Mouse (Mus musculus): Measurements from ENCODE around the gene Gns. TPM values are rescaled to one million over a fixed set of nuclear protein-coding genes. Genes with fewer than 3 reads are reported as not detected.

Gene Gns
- polyA plus RNA-seq, 1 experiment from 2014 or later, result 41.4 TPM

GRCm38 (mm10) chr10:121360358-121360757 lies 4.5 kb upstream of the Gns start:
- no peaks in the 10 kb centered on the region for H3K27me3 ChIP-seq (replicated peaks; ENCODE audit: insufficient read depth, low read length)
- TF ChIP-seq CTCF (IDR thresholded peaks at IDR 0.05), result no peak
- no peak for TF ChIP-seq EP300 (IDR thresholded peaks at IDR 0.05)
- no peaks in the 10 kb centered on the region for H3K36me3 ChIP-seq (ENCODE audit: insufficient read depth, low read length)
- no peak overlapping the region for H3K4me2 ChIP-seq (replicated peaks; ENCODE audit: low read depth, low read length)
- H3K4me3 ChIP-seq (ENCODE audit: low read depth, low read length), result no peak overlapping the region
- H3K9ac ChIP-seq (replicated peaks; ENCODE audit: low read depth), result no peak overlapping the region
- no peaks in the 10 kb centered on the region for H3K9me3 ChIP-seq (ENCODE audit: low read length)
- no peak for ATAC-seq
- WGBS, result 92% methylated on average over 2 of the region's 2 CpGs
- peaks cover 4% of the 10 kb centered on the region; the same call in 1 of the 2 replicates for H3K4me1 ChIP-seq (ENCODE audit: insufficient read depth, low read depth, low read length)
- H3K27ac ChIP-seq (ENCODE audit: low read length), result no peak overlapping the region
- DNase-seq (ENCODE audit: low spot score), result no peak

GRCm38 (mm10) chr10:121363201-121363600 lies 1.7 kb upstream of the Gns start:
- 81% methylated on average over 8 of the region's 8 CpGs for WGBS
- no peak overlapping the region for H3K4me3 ChIP-seq (ENCODE audit: low read depth, low read length)
- H3K9ac ChIP-seq (replicated peaks; ENCODE audit: low read depth), result no peak overlapping the region
- H3K4me2 ChIP-seq (replicated peaks; ENCODE audit: low read depth, low read length), result no peak overlapping the region
- H3K27ac ChIP-seq (ENCODE audit: low read length), result no peak overlapping the region
- ATAC-seq (no peak), DNase-seq (ENCODE audit: low spot score) (no peak)
- H3K36me3 ChIP-seq (ENCODE audit: insufficient read depth, low read length), result no peaks in the 10 kb centered on the region
- H3K4me1 ChIP-seq (ENCODE audit: insufficient read depth, low read depth, low read length), result peaks cover 8% of the 10 kb centered on the region; the same call in 1 of the 2 replicates
- H3K27me3 ChIP-seq (replicated peaks; ENCODE audit: insufficient read depth, low read length), result no peaks in the 10 kb centered on the region
- TF ChIP-seq CTCF (IDR thresholded peaks at IDR 0.05), result no peak
- no peak for TF ChIP-seq EP300 (IDR thresholded peaks at IDR 0.05)
- no peaks in the 10 kb centered on the region for H3K9me3 ChIP-seq (ENCODE audit: low read length)

DNA sequence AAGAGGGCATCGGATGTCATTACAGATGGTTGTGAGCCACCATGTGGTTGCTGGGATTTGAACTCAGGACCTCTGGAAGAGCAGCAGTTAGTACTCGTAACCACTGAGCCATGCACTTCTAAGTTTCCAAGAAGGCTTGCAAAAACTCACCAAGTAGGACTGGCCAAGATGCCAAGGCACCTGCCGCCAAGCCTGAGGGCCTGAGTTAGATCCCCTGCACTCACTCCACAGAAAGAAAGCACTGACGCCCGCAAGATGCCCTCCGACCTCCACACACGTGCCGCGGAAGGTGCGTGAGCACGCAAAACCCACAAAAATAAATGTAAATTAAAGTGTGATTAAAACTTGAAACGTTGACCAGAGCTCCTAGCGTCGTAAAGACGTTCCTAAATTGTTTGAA lies 584 bp upstream of the Gns start:
- H3K9ac ChIP-seq (replicated peaks; ENCODE audit: low read depth), result no peak overlapping the region
- ATAC-seq (no peak), DNase-seq (ENCODE audit: low spot score) (no peak)
- H3K4me2 ChIP-seq (replicated peaks; ENCODE audit: low read depth, low read length), result peak overlapping the region; percentile 88
- H3K4me1 ChIP-seq (ENCODE audit: insufficient read depth, low read depth, low read length), result peaks cover 8% of the 10 kb centered on the region; the same call in 1 of the 2 replicates
- no peaks in the 10 kb centered on the region for H3K36me3 ChIP-seq (ENCODE audit: insufficient read depth, low read length)
- H3K4me3 ChIP-seq (ENCODE audit: low read depth, low read length), result peak overlapping the region; percentile 89
- H3K27ac ChIP-seq (ENCODE audit: low read length), result no peak overlapping the region
- 22% methylated on average over 15 of the region's 15 CpGs for WGBS
- no peaks in the 10 kb centered on the region for H3K27me3 ChIP-seq (replicated peaks; ENCODE audit: insufficient read depth, low read length)
- no peaks in the 10 kb centered on the region for H3K9me3 ChIP-seq (ENCODE audit: low read length)
- no peak for TF ChIP-seq CTCF (IDR thresholded peaks at IDR 0.05)
- no peak for TF ChIP-seq EP300 (IDR thresholded peaks at IDR 0.05)

GRCm38 (mm10) chr10:121365781-121366272 lies 937 bp downstream of the Gns start:
- peaks cover 8% of the 10 kb centered on the region; the same call in 1 of the 2 replicates for H3K4me1 ChIP-seq (ENCODE audit: insufficient read depth, low read depth, low read length)
- peak overlapping the region; percentile 88 for H3K4me2 ChIP-seq (replicated peaks; ENCODE audit: low read depth, low read length)
- H3K9me3 ChIP-seq (ENCODE audit: low read length), result no peaks in the 10 kb centered on the region
- 9% methylated on average over 9 of the region's 9 CpGs for WGBS
- TF ChIP-seq CTCF (IDR thresholded peaks at IDR 0.05) (no peak), EP300 (IDR thresholded peaks at IDR 0.05) (no peak)
- H3K27me3 ChIP-seq (replicated peaks; ENCODE audit: insufficient read depth, low read length), result no peaks in the 10 kb centered on the region
- peak overlapping the region; percentile 89 for H3K4me3 ChIP-seq (ENCODE audit: low read depth, low read length)
- no peak overlapping the region; the same call in 1 of the 2 replicates for H3K9ac ChIP-seq (replicated peaks; ENCODE audit: low read depth)
- H3K36me3 ChIP-seq (ENCODE audit: insufficient read depth, low read length), result no peaks in the 10 kb centered on the region
- ATAC-seq (peak; percentile 12), DNase-seq (ENCODE audit: low spot score) (peak; percentile 72)
- H3K27ac ChIP-seq (ENCODE audit: low read length), result 0 out of 2 replicates have a peak overlapping the region, but pooled peaks have one; percentile 87

GRCm38 (mm10) chr10:121367271-121367670 lies 2.4 kb downstream of the Gns start:
- Histone ChIP-seq H3K9me3 (ENCODE audit: low read length) (no peaks in the 10 kb centered on the region), H3K36me3 (ENCODE audit: insufficient read depth, low read length) (no peaks in the 10 kb centered on the region; the same call in 1 of the 2 replicates), H3K4me1 (ENCODE audit: insufficient read depth, low read depth, low read length) (peaks cover 8% of the 10 kb centered on the region; the same call in 1 of the 2 replicates), H3K27me3 (replicated peaks; ENCODE audit: insufficient read depth, low read length) (no peaks in the 10 kb centered on the region), H3K9ac (replicated peaks; ENCODE audit: low read depth) (no peak overlapping the region), H3K4me2 (replicated peaks; ENCODE audit: low read depth, low read length) (no peak overlapping the region), H3K4me3 (ENCODE audit: low read depth, low read length) (no peak overlapping the region), H3K27ac (ENCODE audit: low read length) (no peak overlapping the region)
- DNase-seq (ENCODE audit: low spot score) (no peak), ATAC-seq (no peak)
- TF ChIP-seq CTCF (IDR thresholded peaks at IDR 0.05), result no peak
- TF ChIP-seq EP300 (IDR thresholded peaks at IDR 0.05), result no peak
- 62% methylated on average over 13 of the region's 13 CpGs for WGBS

GRCm38 (mm10) chr10:121367780-121368179 lies 2.9 kb downstream of the Gns start:
- Histone ChIP-seq H3K4me1 (ENCODE audit: insufficient read depth, low read depth, low read length) (peaks cover 8% of the 10 kb centered on the region; the same call in 1 of the 2 replicates), H3K4me2 (replicated peaks; ENCODE audit: low read depth, low read length) (no peak overlapping the region), H3K27me3 (replicated peaks; ENCODE audit: insufficient read depth, low read length) (no peaks in the 10 kb centered on the region), H3K9ac (replicated peaks; ENCODE audit: low read depth) (no peak overlapping the region), H3K4me3 (ENCODE audit: low read depth, low read length) (no peak overlapping the region), H3K36me3 (ENCODE audit: insufficient read depth, low read length) (no peaks in the 10 kb centered on the region; the same call in 1 of the 2 replicates), H3K27ac (ENCODE audit: low read length) (no peak overlapping the region), H3K9me3 (ENCODE audit: low read length) (no peaks in the 10 kb centered on the region)
- no peak for ATAC-seq
- TF ChIP-seq EP300 (IDR thresholded peaks at IDR 0.05) (no peak), CTCF (IDR thresholded peaks at IDR 0.05) (no peak)
- 82% methylated on average over 9 of the region's 9 CpGs for WGBS
- DNase-seq (ENCODE audit: low spot score), result no peak

Data from lung, postnatal 0 days (tissue).